Mouse (Mus musculus): ENCODE measurements around the gene Catsperd. TPM values are rescaled to one million over a fixed set of nuclear protein-coding genes. Genes with fewer than 3 reads are reported as not detected.
"Not testable (repeated sequence)": the region's sequence is repeated elsewhere in the genome, so short reads cannot be mapped to it uniquely, and the experiment has no call there.

Gene Catsperd
- total and polyA plus RNA-seq, 2 experiments from 2014 or later, result 0.99 to 1.5 TPM

GRCm38 (mm10) chr17:56626754-56627470 is 1.0 kb upstream of the Catsperd start, which contains the start of gene Lonp1:
Lonp1 (minus strand) TSS chr17:56626887.
- Histone ChIP-seq H3K4me3 (ENCODE audit: low read depth, low read length) (peak within 1 kb of the TSS; percentile 67), H3K9me3 (ENCODE audit: low read length) (no peaks in the 10 kb centered on the region), H3K4me2 (ENCODE audit: low read depth, low read length, poor library complexity, severe bottlenecking) (peak within 1 kb of the TSS; percentile 57), H3K4me1 (ENCODE audit: insufficient read depth, low read length) (peaks cover 5% of the 10 kb centered on the region; the same call in 1 of the 2 replicates), H3K36me3 (ENCODE audit: insufficient read depth, low read length) (peaks cover 14% of the 10 kb centered on the region), H3K27ac (ENCODE audit: low read depth, low read length) (peak within 1 kb of the TSS; percentile 78), H3K27me3 (ENCODE audit: insufficient read depth, low read length) (no peaks in the 10 kb centered on the region), H3K9ac (replicated peaks; ENCODE audit: low read length, poor library complexity, severe bottlenecking) (peak within 1 kb of the TSS; percentile 77)
- TF ChIP-seq CTCF (IDR thresholded peaks at IDR 0.05), result no peak
- DNase-seq (ENCODE audit: low spot score) (peak; percentile 98), ATAC-seq (ENCODE audit: low FRiP score) (peak; percentile 91)
- WGBS, result under 1% methylated on average over 46 of the region's 51 CpGs

- 90% methylated on average over 26 of the region's 27 CpGs for WGBS
- not testable (repeated sequence) for H3K4me1 ChIP-seq (ENCODE audit: insufficient read depth, low read length); H3K9me3 ChIP-seq (ENCODE audit: low read length); H3K4me2 ChIP-seq (ENCODE audit: low read depth, low read length, poor library complexity, severe bottlenecking); H3K36me3 ChIP-seq (ENCODE audit: insufficient read depth, low read length); ATAC-seq (ENCODE audit: low FRiP score); H3K27me3 ChIP-seq (ENCODE audit: insufficient read depth, low read length); DNase-seq (ENCODE audit: low spot score); H3K4me3 ChIP-seq (ENCODE audit: low read depth, low read length); H3K27ac ChIP-seq (ENCODE audit: low read depth, low read length); H3K9ac ChIP-seq (replicated peaks; ENCODE audit: low read length, poor library complexity, severe bottlenecking)
Measured at GRCm38 (mm10) chr17:56629800-56630781, 2.1 kb downstream of the Catsperd start.

GRCm38 (mm10) chr17:56631807-56632206 is 3.9 kb downstream of the Catsperd start:
- H3K27ac ChIP-seq (ENCODE audit: low read depth, low read length), result no peak overlapping the region

GRCm38 (mm10) chr17:56634023-56634422 is 6.1 kb downstream of the Catsperd start:
- no peak for TF ChIP-seq CTCF (IDR thresholded peaks at IDR 0.05)
- ATAC-seq (ENCODE audit: low FRiP score), result no peak

More at GRCm38 (mm10) chr17:56631807-56632206, 3.9 kb downstream of the Catsperd start:
- Histone ChIP-seq H3K36me3 (ENCODE audit: insufficient read depth, low read length) (no peaks in the 10 kb centered on the region), H3K9me3 (ENCODE audit: low read length) (no peaks in the 10 kb centered on the region), H3K4me3 (ENCODE audit: low read depth, low read length) (no peak overlapping the region), H3K9ac (replicated peaks; ENCODE audit: low read length, poor library complexity, severe bottlenecking) (no peak overlapping the region), H3K4me1 (ENCODE audit: insufficient read depth, low read length) (no peaks in the 10 kb centered on the region), H3K27me3 (ENCODE audit: insufficient read depth, low read length) (no peaks in the 10 kb centered on the region), H3K4me2 (ENCODE audit: low read depth, low read length, poor library complexity, severe bottlenecking) (no peak overlapping the region)
- WGBS, result 54% methylated on average over 4 of the region's 4 CpGs
- ATAC-seq (ENCODE audit: low FRiP score) (no peak), DNase-seq (ENCODE audit: low spot score) (no peak)
- TF ChIP-seq CTCF (IDR thresholded peaks at IDR 0.05), result no peak

GRCm38 (mm10) chr17:56643237-56643636 is 15.3 kb downstream of the Catsperd start:
- no peak overlapping the region for H3K4me3 ChIP-seq (ENCODE audit: low read depth, low read length)
- no peaks in the 10 kb centered on the region for H3K36me3 ChIP-seq (ENCODE audit: insufficient read depth, low read length)
- H3K4me2 ChIP-seq (ENCODE audit: low read depth, low read length, poor library complexity, severe bottlenecking), result no peak overlapping the region
- no peak overlapping the region for H3K9ac ChIP-seq (replicated peaks; ENCODE audit: low read length, poor library complexity, severe bottlenecking)
- ATAC-seq (ENCODE audit: low FRiP score) (no peak), DNase-seq (ENCODE audit: low spot score) (no peak)
- 82% methylated on average over 4 of the region's 4 CpGs for WGBS
- no peaks in the 10 kb centered on the region for H3K9me3 ChIP-seq (ENCODE audit: low read length)
- no peak for TF ChIP-seq CTCF (IDR thresholded peaks at IDR 0.05)
- no peak overlapping the region for H3K27ac ChIP-seq (ENCODE audit: low read depth, low read length)
- H3K4me1 ChIP-seq (ENCODE audit: insufficient read depth, low read length), result no peaks in the 10 kb centered on the region
- no peaks in the 10 kb centered on the region for H3K27me3 ChIP-seq (ENCODE audit: insufficient read depth, low read length)

More at GRCm38 (mm10) chr17:56634023-56634422, 6.1 kb downstream of the Catsperd start:
- no peak overlapping the region for H3K4me3 ChIP-seq (ENCODE audit: low read depth, low read length)
- no peak overlapping the region for H3K9ac ChIP-seq (replicated peaks; ENCODE audit: low read length, poor library complexity, severe bottlenecking)
- no peaks in the 10 kb centered on the region for H3K4me1 ChIP-seq (ENCODE audit: insufficient read depth, low read length)
- no peak overlapping the region for H3K4me2 ChIP-seq (ENCODE audit: low read depth, low read length, poor library complexity, severe bottlenecking)
- H3K9me3 ChIP-seq (ENCODE audit: low read length), result no peaks in the 10 kb centered on the region
- no peak for DNase-seq (ENCODE audit: low spot score)
- H3K27me3 ChIP-seq (ENCODE audit: insufficient read depth, low read length), result no peaks in the 10 kb centered on the region
- H3K36me3 ChIP-seq (ENCODE audit: insufficient read depth, low read length), result no peaks in the 10 kb centered on the region
- 89% methylated on average over 6 of the region's 6 CpGs for WGBS
- H3K27ac ChIP-seq (ENCODE audit: low read depth, low read length), result no peak overlapping the region
